Mouse (Mus musculus) layer of hippocampus, adult 2 months (tissue): Measurements from ENCODE around the gene Nap1l5. TPM values are rescaled to one million over a fixed set of nuclear protein-coding genes. Genes with fewer than 3 reads are reported as not detected.

Experiments
- DNase-seq, 2 experiments: peaks; one replicate each; pipeline ENCODE4 v3.0.0; 2022; ENCODE audit warnings: low spot score in 2 of 2
- H3K27ac ChIP-seq: fragments of 200-600 bp; 2 replicates; pipeline ENCODE4 v1.8.1; 2022
- H3K4me3 ChIP-seq: fragments of 200-600 bp; 2 replicates; pipeline ENCODE4 v1.8.1; 2022; ENCODE audit warnings: mild to moderate bottlenecking
- CTCF ChIP-seq: fragments of 200-600 bp; conservative IDR thresholded peaks from 2 replicates; pipeline ENCODE4 v1.8.1; 2022; ENCODE audit warnings: antibody characterized with exemption, mild to moderate bottlenecking, moderate library complexity
- long read RNA-seq, 2 experiments: library from polyadenylated mRNA; stranded (forward); transcript quantifications; one replicate each; pipeline ENCODE4 v2.0.0; 2021; ENCODE audit warnings: borderline mapping rate in 2 of 2
- total RNA-seq, 2 experiments: library from RNA; stranded (reverse); gene quantifications; 2 replicates each; pipeline ENCODE4 v1.2.3; 2021

Gene Nap1l5
- total RNA-seq: 100 to 1,000 TPM; 229 to 242 TPM
- long read RNA-seq, experiment 1, transcript Nap1l5-201 (1 exons, 1,844 nt): major isoform, 172 of 176 reads
- long read RNA-seq, experiment 1, partial matches to known transcripts: 0 of 176 reads
- long read RNA-seq, experiment 1, other reads (novel, unspliced or antisense): 4 of 176 reads
- long read RNA-seq, experiment 2, transcript Nap1l5-201 (1 exons, 1,844 nt): major isoform, 226 of 230 reads
- long read RNA-seq, experiment 2, partial matches to known transcripts: 0 of 230 reads
- long read RNA-seq, experiment 2, other reads (novel, unspliced or antisense): 4 of 230 reads

DNA sequence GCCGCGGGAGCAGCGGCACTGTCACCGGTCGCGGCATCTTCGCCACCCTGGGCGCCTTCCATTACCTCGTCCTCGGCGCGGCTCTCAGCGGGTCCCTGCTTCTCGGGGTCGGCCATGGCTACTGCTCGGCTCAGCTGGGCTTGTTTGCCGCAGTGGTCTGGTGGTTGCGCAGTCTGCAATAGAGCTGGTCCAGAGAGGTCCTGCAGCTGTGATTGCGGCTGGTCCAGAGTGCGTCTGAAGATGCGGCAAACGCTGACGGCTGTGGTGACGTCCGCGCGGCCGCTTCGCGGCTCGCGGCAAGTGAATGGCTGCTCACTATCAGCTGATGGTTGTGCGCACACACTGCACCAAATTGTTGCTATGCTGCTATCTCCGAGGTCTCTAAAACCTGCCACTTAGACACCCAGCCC, at the start of gene Nap1l5:
TSS of gene Nap1l5 (minus strand) at position 225 of the 410 bp plus-strand sequence.
- peak; percentile 71 to 82 for DNase-seq
- Histone ChIP-seq H3K4me3 (peak within 1 kb of the TSS; percentile 63), H3K27ac (peak within 1 kb of the TSS; percentile 95)
- TF ChIP-seq CTCF: no peak

GRCm38 (mm10) chr6:58951128-58951992, 44.5 kb upstream of the Nap1l5 start:
- no peak overlapping the region for H3K27ac ChIP-seq
- no peak for DNase-seq
- H3K4me3 ChIP-seq: no peak overlapping the region
- TF ChIP-seq CTCF: no peak

DNA sequence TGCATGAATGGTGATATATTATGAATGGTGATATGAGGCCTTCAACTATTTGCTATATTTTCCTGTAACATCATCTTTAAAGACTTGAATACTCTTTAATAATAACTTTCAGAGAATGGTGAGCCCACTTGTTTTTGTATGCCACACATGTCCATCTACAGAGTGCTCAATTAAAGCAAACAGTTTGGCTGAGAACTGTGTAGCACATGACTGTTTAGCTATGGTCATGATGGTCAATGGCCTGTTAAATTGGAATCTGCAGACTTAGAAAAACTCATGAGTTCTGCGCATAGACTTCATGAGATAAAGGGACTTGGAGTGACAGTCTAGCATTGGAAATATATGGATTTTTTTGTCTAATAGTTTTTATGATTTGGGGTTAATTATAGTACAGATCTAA, 43.5 kb upstream of the Nap1l5 start:
- TF ChIP-seq CTCF: no peak
- Histone ChIP-seq H3K4me3 (no peak overlapping the region), H3K27ac (no peak overlapping the region)
- DNase-seq: no peak

DNA sequence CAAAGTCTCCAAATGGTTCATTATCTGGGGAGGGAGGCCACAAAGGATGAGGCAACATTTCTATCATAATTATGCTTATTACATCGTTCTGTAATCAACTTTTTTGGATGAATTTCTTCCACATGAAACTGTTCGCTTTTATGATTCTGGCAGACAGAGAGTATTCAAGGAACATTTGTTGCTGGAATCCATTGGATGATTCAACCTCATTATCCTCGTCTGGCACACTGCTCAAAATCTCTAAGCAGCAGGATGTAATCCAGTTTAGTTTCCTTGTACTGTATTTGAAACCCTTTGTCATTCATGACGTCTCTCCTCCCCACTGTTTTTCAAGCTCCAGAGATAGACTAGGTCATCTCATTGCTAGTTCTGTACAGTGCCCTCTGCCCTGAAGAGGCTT, 40.0 kb upstream of the Nap1l5 start:
- TF ChIP-seq CTCF: no peak
- Histone ChIP-seq H3K4me3 (no peak overlapping the region), H3K27ac (peak overlapping the region; percentile 16; the same call in 1 of the 2 replicates)
- peak in 1 of 2 experiments; percentile 60 for DNase-seq

- Histone ChIP-seq H3K4me3 (no peak overlapping the region), H3K27ac (no peak overlapping the region)
- TF ChIP-seq CTCF: no peak
- DNase-seq: no peak
Measured at GRCm38 (mm10) chr6:58946246-58946645, 39.4 kb upstream of the Nap1l5 start.

- DNase-seq: no peak
- no peak for TF ChIP-seq CTCF
- H3K27ac ChIP-seq: no peak overlapping the region
- H3K4me3 ChIP-seq: no peak overlapping the region
Measured at GRCm38 (mm10) chr6:58943958-58944357, 37.1 kb upstream of the Nap1l5 start.

DNA sequence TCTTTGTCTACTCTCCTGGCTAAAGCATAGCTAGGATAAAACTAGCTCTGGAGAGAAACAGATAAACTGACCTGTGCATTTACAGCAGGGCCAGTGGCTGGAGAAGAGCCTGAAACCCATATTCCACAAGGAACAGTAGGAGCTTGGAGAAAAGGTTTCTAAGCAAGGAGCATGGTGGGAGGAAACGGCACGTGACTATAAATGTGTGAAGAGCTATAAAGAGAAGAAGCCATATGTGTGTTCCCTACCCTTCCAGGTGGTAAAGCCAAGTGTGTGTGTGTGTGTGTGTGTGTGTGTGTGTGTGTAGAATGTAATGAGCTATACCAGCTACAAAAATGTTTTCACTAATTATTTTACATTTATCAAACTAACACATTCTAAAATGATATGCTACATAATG, 35.4 kb upstream of the Nap1l5 start:
- Histone ChIP-seq H3K27ac (no peak overlapping the region), H3K4me3 (no peak overlapping the region)
- DNase-seq: no peak
- no peak for TF ChIP-seq CTCF

DNA sequence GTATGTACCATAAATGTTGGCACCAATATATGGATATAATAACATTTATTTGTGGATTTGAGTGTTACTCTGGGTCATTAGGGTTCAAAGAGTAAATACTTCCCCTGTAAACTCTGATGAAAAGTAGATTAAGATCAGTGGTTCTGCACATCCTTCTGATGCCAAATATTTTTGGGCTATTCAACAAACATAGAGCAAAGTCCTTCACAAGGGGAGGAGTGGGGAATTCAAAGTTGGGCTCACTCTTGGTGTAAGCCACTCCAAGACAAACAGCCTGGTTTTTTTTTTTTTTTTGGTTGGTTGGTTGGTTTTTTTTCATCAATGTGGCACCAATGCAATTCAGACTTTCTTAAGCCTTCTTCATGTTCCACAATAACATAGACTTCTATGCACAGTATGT, 30.9 kb upstream of the Nap1l5 start:
- DNase-seq: no peak
- TF ChIP-seq CTCF: no peak
- H3K27ac ChIP-seq: no peak overlapping the region

GRCm38 (mm10) chr6:58934144-58934543, 27.3 kb upstream of the Nap1l5 start:
- Histone ChIP-seq H3K4me3 (no peak overlapping the region), H3K27ac (peak overlapping the region; percentile 93)
- no peak for DNase-seq
- no peak for TF ChIP-seq CTCF

More for the DNA sequence above, 30.9 kb upstream of the Nap1l5 start:
- H3K4me3 ChIP-seq: no peak overlapping the region

GRCm38 (mm10) chr6:58933189-58933913, 26.5 kb upstream of the Nap1l5 start:
- TF ChIP-seq CTCF: peak; percentile 50
- H3K4me3 ChIP-seq: no peak overlapping the region; the same call in 1 of the 2 replicates
- peak; percentile 75 to 93 for DNase-seq
- peak overlapping the region; percentile 93 for H3K27ac ChIP-seq

DNA sequence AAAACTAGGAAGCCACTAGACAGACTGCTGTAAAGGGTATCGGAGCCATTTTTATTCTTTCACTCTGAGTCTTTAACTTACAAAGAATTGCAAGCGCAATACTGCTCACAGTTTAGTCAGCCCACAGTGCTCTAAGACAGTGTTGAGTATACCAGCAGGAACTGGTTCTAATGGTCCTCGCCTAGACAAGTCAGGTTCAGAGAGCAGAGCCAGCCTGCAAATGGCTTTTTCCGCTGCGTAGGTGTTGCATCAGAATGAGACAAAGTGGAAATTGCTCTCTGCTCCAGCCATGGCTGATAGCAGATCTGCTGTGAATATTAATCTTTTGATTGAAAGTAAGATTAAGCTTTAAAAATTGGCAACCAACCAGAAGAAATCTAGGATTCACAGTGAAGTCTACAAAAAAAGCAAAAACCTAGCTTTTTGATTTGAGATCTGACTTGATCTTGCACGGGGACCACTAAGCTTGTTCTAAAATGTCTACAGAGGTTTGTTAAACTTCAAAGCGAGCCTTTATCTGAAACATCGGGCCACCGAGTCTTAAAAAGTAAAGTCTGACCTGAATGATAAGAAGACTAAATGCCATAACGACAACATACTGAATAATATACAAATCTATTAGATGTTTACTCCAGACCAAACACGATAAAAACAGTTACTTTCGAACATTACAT, 25.8 kb upstream of the Nap1l5 start:
- DNase-seq: no peak
- no peak for TF ChIP-seq CTCF
- peak overlapping the region; percentile 93 for H3K27ac ChIP-seq

DNA sequence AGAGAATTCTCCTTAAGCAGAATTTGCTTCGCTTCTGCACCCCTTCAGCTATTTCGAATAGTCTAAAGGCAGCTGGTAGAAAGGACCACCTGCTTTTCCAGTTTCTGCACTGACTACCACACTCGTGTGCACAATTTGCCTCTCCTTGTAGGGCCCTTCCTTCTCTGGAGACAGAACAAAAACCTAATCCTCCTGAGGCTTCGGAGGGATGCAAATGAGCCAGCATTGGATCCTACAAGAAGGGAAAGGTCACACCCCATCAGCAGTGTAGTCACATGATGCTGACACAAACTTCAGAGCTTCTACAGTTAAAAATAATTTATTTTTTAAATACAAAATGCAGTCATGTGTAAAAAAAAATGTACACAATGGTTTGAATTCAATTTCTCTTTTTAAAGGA, 24.3 kb upstream of the Nap1l5 start:
- H3K27ac ChIP-seq: peak overlapping the region; percentile 43
- DNase-seq: no peak
- H3K4me3 ChIP-seq: no peak overlapping the region
- no peak for TF ChIP-seq CTCF

More for the DNA sequence above, 25.8 kb upstream of the Nap1l5 start:
- no peak overlapping the region; the same call in 1 of the 2 replicates for H3K4me3 ChIP-seq
